Mouse (Mus musculus) midbrain, embryonic 13.5 days (tissue): ENCODE results near the gene Xlr4a. TPM values are rescaled to one million over a fixed set of nuclear protein-coding genes. Genes with fewer than 3 reads are reported as not detected.
A peak's percentile ranks its signal among the peaks of the same experiment; 100 is the strongest.
"Not testable (repeated sequence)": the region's sequence is repeated elsewhere in the genome, so short reads cannot be mapped to it uniquely, and the experiment has no call there.

Experiments
- ATAC-seq: fragments of 200-750 bp; cut with Nextera tagmentation; 2 replicates; pipeline ENCODE4 v1.8.0; 2017; ENCODE audit warnings: mild to moderate bottlenecking, moderate TSS enrichment, moderate library complexity
- H3K27ac ChIP-seq: fragments of 300-500 bp; sonication (generic); 2 replicates; pipeline ENCODE4 v1.5.1; 2015; ENCODE audit warnings: inconsistent platforms, mild to moderate bottlenecking, moderate library complexity
- H3K27me3 ChIP-seq: fragments of 300-500 bp; sonication (generic); 2 replicates; pipeline ENCODE4 v1.6.1; 2015; ENCODE audit warnings: mild to moderate bottlenecking, inconsistent platforms
- H3K36me3 ChIP-seq: fragments of 300-500 bp; sonication (generic); 2 replicates; pipeline ENCODE4 v1.6.1; 2015; ENCODE audit warnings: mild to moderate bottlenecking, inconsistent platforms
- H3K4me1 ChIP-seq: fragments of 300-500 bp; sonication (generic); replicated peaks from 2 replicates; pipeline ENCODE4 v1.6.1; 2015; ENCODE audit warnings: inconsistent platforms
- H3K4me2 ChIP-seq: fragments of 300-500 bp; sonication (generic); replicated peaks from 2 replicates; pipeline ENCODE4 v1.6.1; 2015; ENCODE audit warnings: moderate library complexity, mild to moderate bottlenecking, inconsistent platforms
- H3K4me3 ChIP-seq: fragments of 300-500 bp; sonication (generic); replicated peaks from 2 replicates; pipeline ENCODE4 v1.5.1; 2015; ENCODE audit warnings: mild to moderate bottlenecking, inconsistent platforms
- H3K9ac ChIP-seq: fragments of 300-500 bp; sonication (generic); replicated peaks from 2 replicates; pipeline ENCODE4 v1.6.1; 2015; ENCODE audit warnings: mild to moderate bottlenecking, inconsistent platforms
- H3K9me3 ChIP-seq: fragments of 300-500 bp; sonication (generic); 2 replicates; pipeline ENCODE4 v1.6.1; 2016; ENCODE audit warnings: mild to moderate bottlenecking, inconsistent platforms
- WGBS: fragments of 180-500 bp; shearing (Covaris S2); methylation state at CpG from one replicate; pipeline ENCODE4 v1.1.7; 2015; 5-methylcytosine and 5-hydroxymethylcytosine counted together
- polyA plus RNA-seq: library from polyadenylated mRNA; unstranded; fragments of >200 nt; fragmentation: Nextera tagmentation; extraction: Ambion mirVana; gene quantifications from 2 replicates; pipeline ENCODE4 v1.2.1, GENCODE M21; 2015

Gene Xlr4a
- polyA plus RNA-seq: 0.59 and 0.93 TPM in 2 replicates

DNA sequence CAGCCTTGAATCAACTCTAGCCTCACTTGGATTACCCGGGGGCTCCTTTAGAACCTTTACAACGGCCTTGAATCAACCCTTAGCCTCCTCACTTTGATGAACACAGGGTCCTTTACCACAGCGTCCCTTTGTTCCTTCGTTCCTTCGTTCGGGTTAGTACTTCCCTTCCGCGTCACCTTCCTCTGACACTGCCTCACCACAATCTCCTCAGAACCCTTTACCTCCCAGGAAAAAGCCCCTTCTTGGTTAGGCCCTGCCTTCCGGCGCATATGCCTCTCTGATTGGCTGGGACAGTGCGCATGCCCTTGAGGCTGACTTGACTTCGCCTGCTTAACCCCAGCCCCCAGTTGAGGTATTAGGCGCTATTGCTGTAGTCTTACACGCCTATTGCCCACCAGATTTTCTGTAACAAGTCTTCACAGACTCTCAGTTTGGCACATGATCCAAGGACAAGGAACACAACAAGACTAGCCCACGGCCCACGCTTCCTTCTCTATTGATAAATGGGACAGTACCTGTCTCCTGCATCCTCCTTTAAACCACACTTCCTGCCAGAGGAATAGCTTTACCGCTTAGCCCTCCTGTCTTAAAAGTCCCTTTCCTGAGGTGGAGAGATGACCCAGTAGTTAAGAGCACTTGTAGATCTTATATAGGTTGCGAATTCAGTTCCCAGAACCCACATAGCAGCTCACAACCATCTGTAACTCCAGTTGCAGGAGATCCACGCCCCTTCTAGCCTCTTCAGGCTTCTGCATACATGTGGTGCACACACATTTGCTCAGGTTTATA lies at the start of gene Xlr4a:
Gene Xlr4a (minus strand): TSS at position 212 of the 789 bp plus-strand sequence.
- ATAC-seq, H3K27me3 ChIP-seq, H3K36me3 ChIP-seq, H3K4me3 ChIP-seq, H3K4me1 ChIP-seq, H3K9ac ChIP-seq, H3K27ac ChIP-seq, H3K9me3 ChIP-seq, H3K4me2 ChIP-seq: not testable (repeated sequence)
- 85% methylated on average over 19 of the region's 19 CpGs for WGBS

DNA sequence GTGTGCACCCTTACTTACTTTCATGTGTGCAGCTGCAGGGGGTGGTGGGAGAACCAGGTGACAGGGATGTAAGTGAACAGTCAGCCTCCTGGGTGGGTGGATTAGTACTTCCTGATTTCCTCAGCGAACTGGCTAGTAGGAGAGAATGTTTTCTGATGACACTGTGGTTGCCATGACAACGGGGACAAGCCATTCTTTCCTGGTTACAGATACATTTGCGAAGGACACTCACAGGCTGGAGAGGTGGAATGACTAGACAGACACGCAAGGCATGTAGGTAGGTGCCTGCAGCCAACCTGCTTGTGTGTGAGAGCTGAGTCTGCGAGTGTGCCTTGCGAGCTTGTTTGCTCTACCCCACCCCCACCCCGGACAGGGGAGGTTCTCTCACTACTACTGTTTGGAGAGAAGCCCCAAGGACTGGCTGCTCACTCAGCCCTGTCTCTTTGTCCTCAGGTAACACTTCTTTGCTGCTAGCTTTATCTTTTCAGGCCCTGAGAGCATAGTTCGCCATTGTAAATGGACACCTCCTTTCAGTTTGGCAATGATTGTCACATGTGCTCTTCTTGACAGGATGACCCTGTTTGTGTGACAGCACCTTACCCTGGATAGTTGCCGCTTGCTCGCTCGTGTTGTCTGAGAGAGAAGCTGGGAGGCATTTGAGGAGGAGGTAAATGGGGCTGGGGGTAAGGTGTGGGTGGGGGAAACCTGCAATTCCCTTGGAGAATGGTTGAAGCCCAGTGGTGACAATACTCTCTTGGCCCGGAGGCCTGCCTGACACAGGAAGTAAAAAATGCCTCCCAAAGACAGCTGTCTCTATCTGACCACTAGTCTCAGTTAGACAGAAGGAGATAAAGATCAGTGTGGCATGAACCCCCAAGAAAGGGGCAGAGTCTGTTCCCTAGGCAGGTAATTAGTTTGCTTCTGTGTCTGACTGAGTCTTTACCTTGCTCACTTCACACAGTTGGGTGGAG lies 40.9 kb upstream of the Xlr4a start:
- H3K9ac ChIP-seq, H3K4me2 ChIP-seq, H3K27me3 ChIP-seq, H3K4me1 ChIP-seq, H3K27ac ChIP-seq, H3K9me3 ChIP-seq, H3K4me3 ChIP-seq, H3K36me3 ChIP-seq: not testable (repeated sequence)
- no CpG with 5 or more reads among the region's 12 CpGs for WGBS
- peak; percentile 92 for ATAC-seq

DNA sequence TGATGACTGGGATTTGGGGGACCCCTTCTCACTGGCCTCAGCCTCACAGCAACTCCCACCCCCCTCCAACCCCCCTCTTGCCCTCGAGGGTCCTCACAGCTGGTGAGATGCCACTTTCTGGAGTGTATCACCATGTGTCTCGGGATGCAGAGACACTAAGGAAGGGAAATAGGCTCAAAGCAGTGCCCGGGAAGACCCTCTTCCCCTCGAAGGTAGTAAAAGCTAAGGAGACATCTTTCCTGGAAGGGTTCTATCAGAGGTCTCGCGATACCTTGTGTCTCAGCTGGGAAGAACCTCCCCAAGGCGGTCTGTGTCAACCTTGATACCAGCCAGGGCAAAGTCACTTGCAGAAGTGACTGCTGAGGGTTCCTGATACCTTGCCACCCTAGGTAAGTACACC lies 34.5 kb upstream of the Xlr4a start, which contains the start of gene Gm14685:
Gene Gm14685 (plus strand): TSS at position 301 of the 400 bp plus-strand sequence.
- H3K4me3 ChIP-seq, H3K4me1 ChIP-seq, H3K9ac ChIP-seq, H3K4me2 ChIP-seq, ATAC-seq, H3K27ac ChIP-seq, H3K27me3 ChIP-seq, H3K9me3 ChIP-seq, H3K36me3 ChIP-seq: not testable (repeated sequence)
- no CpG with 5 or more reads among the region's 7 CpGs for WGBS

DNA sequence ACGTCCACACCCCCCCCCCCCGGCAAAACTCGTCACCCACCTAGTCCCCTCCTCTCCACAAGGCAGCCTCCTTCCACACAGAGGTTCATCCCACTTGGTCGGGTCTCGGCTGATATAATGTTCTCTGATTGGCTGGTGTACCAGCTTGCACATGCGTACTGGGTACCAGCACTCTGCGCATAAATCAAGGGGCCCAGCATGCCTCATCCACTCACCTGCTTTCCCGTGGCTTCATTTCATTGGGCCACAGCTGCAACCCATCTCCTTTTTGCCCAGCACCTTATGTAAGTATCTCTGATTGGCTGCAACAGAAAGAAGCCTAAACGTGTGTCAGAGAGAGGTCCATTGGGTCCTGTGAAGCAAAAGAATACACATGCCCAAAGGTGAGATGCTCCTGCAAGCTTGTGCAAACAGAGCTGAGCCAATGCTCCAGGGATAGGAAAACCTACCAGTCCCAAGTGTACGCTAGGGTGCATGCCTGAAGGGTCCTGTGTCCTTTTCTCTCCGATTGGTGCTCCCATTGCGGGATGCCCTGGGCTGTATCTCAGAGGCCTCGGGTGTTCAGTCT lies 14.7 kb upstream of the Xlr4a start, which contains the start of gene Xlr3a:
Gene Xlr3a (minus strand): TSS at position 155 of the 568 bp plus-strand sequence.
- ATAC-seq, H3K27ac ChIP-seq, H3K36me3 ChIP-seq: not testable (repeated sequence)

GRCm38 (mm10) chrX:73066765-73067312 lies 15.4 kb downstream of the Xlr4a start:
- H3K9ac ChIP-seq, H3K4me2 ChIP-seq, H3K9me3 ChIP-seq, H3K27ac ChIP-seq, H3K4me1 ChIP-seq, H3K4me3 ChIP-seq, H3K27me3 ChIP-seq, H3K36me3 ChIP-seq, ATAC-seq: not testable (repeated sequence)
- 71% methylated on average over 1 of the region's 5 CpGs for WGBS

More for the DNA sequence above, 14.7 kb upstream of the Xlr4a start, which contains the start of gene Xlr3a:
- not testable (repeated sequence) for H3K4me3 ChIP-seq, H3K4me2 ChIP-seq, H3K4me1 ChIP-seq, H3K9me3 ChIP-seq, H3K9ac ChIP-seq, H3K27me3 ChIP-seq
- 73% methylated on average over 13 of the region's 13 CpGs for WGBS

- Histone ChIP-seq H3K4me2 (peak within 1 kb of the TSS; percentile 59), H3K9me3 (no peaks in the 10 kb centered on the region), H3K27me3 (no peaks in the 10 kb centered on the region), H3K4me3 (peak within 1 kb of the TSS; percentile 40), H3K4me1 (0 out of 2 replicates have a peak, but pooled peaks cover 9% of the 10 kb centered on the region), H3K27ac (no peak within 1 kb of the TSS), H3K36me3 (no peaks in the 10 kb centered on the region), H3K9ac (peak within 1 kb of the TSS; percentile 51; the same call in 1 of the 2 replicates)
- peak; percentile 80; the same call in 1 of the 2 replicates for ATAC-seq
- 35% methylated on average over 7 of the region's 7 CpGs for WGBS
These were observed 17.9 kb downstream of the Xlr4a start, which contains the start of gene Pnma3 for GRCm38 (mm10) chrX:73064415-73064793. TSS of gene Pnma3 (plus strand) at chrX:73064787.

- Histone ChIP-seq H3K4me2 (peak overlapping the region; percentile 59), H3K27ac (no peak overlapping the region), H3K4me3 (peak overlapping the region; percentile 40), H3K36me3 (no peaks in the 10 kb centered on the region), H3K4me1 (0 out of 2 replicates have a peak, but pooled peaks cover 9% of the 10 kb centered on the region), H3K27me3 (no peaks in the 10 kb centered on the region), H3K9me3 (no peaks in the 10 kb centered on the region), H3K9ac (peak overlapping the region; percentile 51; the same call in 1 of the 2 replicates)
- WGBS: 41% methylated on average over 24 of the region's 24 CpGs
- ATAC-seq: peak; percentile 94
These were observed 18.5 kb downstream of the Xlr4a start for GRCm38 (mm10) chrX:73063512-73064414.

DNA sequence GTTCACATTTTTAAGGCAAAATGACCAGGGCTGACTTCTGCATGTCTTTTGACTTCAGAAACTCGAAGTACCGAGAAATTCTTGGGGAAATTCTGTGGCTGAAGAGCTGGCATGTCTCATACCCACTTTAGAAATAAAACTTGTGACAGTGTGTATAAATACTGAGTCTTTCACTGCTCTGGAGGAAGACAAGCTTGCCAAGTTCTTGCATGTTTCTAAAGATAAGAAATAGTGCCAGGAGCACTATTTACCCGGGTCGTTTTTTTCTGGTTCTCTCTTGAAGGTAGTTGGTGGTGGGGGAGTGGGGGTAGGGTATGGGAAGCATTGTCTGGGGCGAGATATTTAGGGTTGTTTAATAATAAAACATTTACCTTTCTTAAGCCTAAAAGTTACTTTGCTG lies 20.0 kb downstream of the Xlr4a start:
- no peaks in the 10 kb centered on the region for H3K9me3 ChIP-seq

DNA sequence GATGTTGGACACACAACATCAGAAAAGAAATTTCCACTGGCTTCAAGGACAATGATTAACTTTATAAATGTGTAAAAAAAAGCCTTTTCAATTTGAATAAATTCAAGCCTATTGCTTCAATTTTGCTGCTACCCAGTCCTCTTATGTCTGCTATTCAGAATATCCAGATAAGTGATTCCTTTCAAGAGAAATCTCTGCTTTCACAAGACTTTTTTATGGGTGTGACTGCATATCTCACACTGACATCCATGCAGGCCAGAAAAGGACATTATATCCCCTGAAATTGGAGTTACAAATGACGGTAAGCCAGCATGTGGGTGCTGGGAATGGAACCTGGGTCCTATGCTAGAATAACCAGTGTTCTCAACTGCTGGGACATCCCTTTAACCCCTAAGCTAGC lies 20.8 kb downstream of the Xlr4a start:
- 81% methylated on average over 1 of the region's 1 CpGs for WGBS
- Histone ChIP-seq H3K9ac (no peak overlapping the region), H3K4me2 (no peak overlapping the region), H3K9me3 (no peaks in the 10 kb centered on the region), H3K36me3 (no peaks in the 10 kb centered on the region), H3K4me1 (0 out of 2 replicates have a peak, but pooled peaks cover 9% of the 10 kb centered on the region), H3K27ac (no peak overlapping the region), H3K27me3 (no peaks in the 10 kb centered on the region), H3K4me3 (no peak overlapping the region)
- ATAC-seq: no peak

More for the DNA sequence above, 20.0 kb downstream of the Xlr4a start:
- WGBS: 63% methylated on average over 5 of the region's 5 CpGs
- H3K27me3 ChIP-seq: no peaks in the 10 kb centered on the region
- no peak overlapping the region for H3K9ac ChIP-seq
- no peak overlapping the region for H3K4me3 ChIP-seq
- ATAC-seq: no peak
- H3K36me3 ChIP-seq: no peaks in the 10 kb centered on the region
- 0 out of 2 replicates have a peak, but pooled peaks cover 9% of the 10 kb centered on the region for H3K4me1 ChIP-seq
- no peak overlapping the region for H3K4me2 ChIP-seq
- no peak overlapping the region for H3K27ac ChIP-seq

DNA sequence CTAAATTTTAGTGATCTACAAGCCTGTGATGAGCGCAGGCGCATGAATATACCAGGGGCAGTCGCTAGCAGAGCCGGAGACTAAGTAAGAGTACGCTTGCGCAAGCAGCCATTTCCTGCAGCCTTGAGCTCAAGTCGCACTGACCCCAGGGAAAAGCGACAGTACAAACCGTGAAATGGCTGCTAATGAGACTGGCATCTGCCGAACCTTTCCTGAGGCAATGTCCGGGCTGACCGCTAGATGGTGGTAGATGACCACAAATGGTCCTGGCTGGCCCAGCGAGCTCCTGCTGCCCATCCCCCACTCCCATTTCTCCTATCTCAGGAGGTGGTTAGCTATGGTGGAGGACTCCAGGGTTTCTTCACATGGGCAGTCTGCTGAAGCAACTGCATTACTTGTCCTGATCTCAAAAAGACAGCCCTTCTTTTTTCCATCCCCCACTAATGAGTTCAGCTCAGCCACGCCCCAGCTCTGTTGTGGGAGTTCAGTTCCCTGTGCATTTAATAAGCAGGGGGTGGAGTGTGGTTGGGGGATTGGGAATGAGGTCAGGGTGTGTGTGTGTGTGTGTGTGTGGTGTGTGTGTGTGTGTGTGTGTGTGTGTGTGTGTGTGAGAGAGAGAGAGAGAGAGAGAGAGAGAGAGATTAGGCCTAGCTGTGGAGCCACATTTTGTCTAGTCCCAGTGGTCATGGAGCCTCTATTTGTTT lies 28.3 kb downstream of the Xlr4a start:
- peak overlapping the region; percentile 32; the same call in 1 of the 2 replicates for H3K4me2 ChIP-seq

More for the DNA sequence above, 28.3 kb downstream of the Xlr4a start:
- WGBS: 22% methylated on average over 14 of the region's 14 CpGs
- ATAC-seq: peak; percentile 99
- H3K9ac ChIP-seq: no peak overlapping the region
- H3K4me1 ChIP-seq: no peaks in the 10 kb centered on the region
- H3K4me3 ChIP-seq: no peak overlapping the region
- H3K27ac ChIP-seq: peak overlapping the region; percentile 56; the same call in 1 of the 2 replicates
- H3K36me3 ChIP-seq: no peaks in the 10 kb centered on the region
- H3K27me3 ChIP-seq: no peaks in the 10 kb centered on the region
- H3K9me3 ChIP-seq: no peaks in the 10 kb centered on the region
